Mouse (Mus musculus) spleen, adult 2 months (tissue): ENCODE measurements around the gene Ulk3. TPM values are rescaled to one million over a fixed set of nuclear protein-coding genes. Genes with fewer than 3 reads are reported as not detected.

Source experiments
- DNase-seq, 2 experiments: peaks; one replicate each; pipeline versions ENCODE4 v3.0.0 to v3.0.0-alpha.2; 2012 to 2021; ENCODE audit warnings: low spot score in 2 of 2, low read depth in 1 of 2
- H3K27ac ChIP-seq: fragments of 200-500 bp; 2 replicates; pipeline ENCODE4 v1.5.1; 2012; ENCODE audit warnings: low read length, inconsistent platforms; ENCODE audit not compliant: insufficient read depth
- H3K27me3 ChIP-seq: fragments of 200-500 bp; 2 replicates; pipeline ENCODE4 v1.6.1; 2012; ENCODE audit warnings: mild to moderate bottlenecking, moderate library complexity, low read length, inconsistent platforms; ENCODE audit not compliant: control insufficient read depth, insufficient read depth
- H3K36me3 ChIP-seq: fragments of 200-500 bp; 2 replicates; pipeline ENCODE4 v1.6.1; 2012; ENCODE audit warnings: mild to moderate bottlenecking, low read length, inconsistent platforms; ENCODE audit not compliant: control insufficient read depth, insufficient read depth
- H3K4me1 ChIP-seq: fragments of 200-500 bp; 2 replicates; pipeline ENCODE4 v1.6.1; 2011; ENCODE audit warnings: inconsistent platforms; ENCODE audit not compliant: control insufficient read depth, insufficient read depth, insufficient read length
- H3K4me3 ChIP-seq: fragments of 200-500 bp; 2 replicates; pipeline ENCODE4 v1.5.1; 2011; ENCODE audit warnings: mild to moderate bottlenecking, inconsistent platforms; ENCODE audit not compliant: insufficient read depth, insufficient read length; ENCODE audit errors: extremely low read depth
- CTCF ChIP-seq: fragments of 200-500 bp; IDR thresholded peaks from 2 replicates; pipeline ENCODE4 v1.5.1; 2011; ENCODE audit warnings: mild to moderate bottlenecking, inconsistent platforms; ENCODE audit not compliant: insufficient read depth, insufficient read length, insufficient replicate concordance; ENCODE audit errors: extremely low read depth
- POLR2A ChIP-seq: fragments of 200-500 bp; IDR thresholded peaks from 2 replicates; pipeline ENCODE4 v1.6.1; 2011; ENCODE audit warnings: low read depth, low read length, inconsistent platforms
- WGBS: fragments of 180-500 bp; shearing (Covaris S2); methylation state at CpG from one replicate; pipeline ENCODE4 v1.1.7; 2018; 5-methylcytosine and 5-hydroxymethylcytosine counted together
- polyA plus RNA-seq: library from polyadenylated mRNA; depleted of rRNA; stranded (reverse); fragments of >200 nt; gene quantifications from 2 replicates; pipeline ENCODE4 v1.2.3, GENCODE M21; 2012

Ulk3 gene
- polyA plus RNA-seq, 1 experiment: 44.5 TPM

DNA sequence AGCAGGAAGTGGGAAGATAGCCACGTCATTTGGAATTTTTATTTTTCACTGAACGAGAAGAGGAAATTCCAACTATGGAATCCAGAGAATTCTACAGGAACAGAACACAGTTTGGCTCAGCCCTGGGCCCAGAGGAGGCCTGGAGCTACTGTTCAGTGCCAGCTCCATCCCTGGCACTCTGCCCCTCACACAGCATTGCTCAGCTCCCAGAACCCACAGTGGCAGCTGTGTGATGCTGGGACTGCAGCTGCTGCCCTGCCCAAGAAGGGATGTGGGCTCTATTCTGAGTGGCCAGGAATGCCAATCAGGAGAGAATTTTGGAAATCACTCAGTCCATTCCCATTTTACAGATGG is 12.1 kb downstream of the Ulk3 start:
- H3K27me3 ChIP-seq: peaks cover 3% of the 10 kb centered on the region
- no peak overlapping the region for H3K4me3 ChIP-seq
- H3K36me3 ChIP-seq: no peaks in the 10 kb centered on the region; the same call in 1 of the 2 replicates
- TF ChIP-seq CTCF: no peak
- TF ChIP-seq POLR2A: no peak
- no peaks in the 10 kb centered on the region for H3K4me1 ChIP-seq
- WGBS: 53% methylated on average over 2 of the region's 2 CpGs
- no peak overlapping the region for H3K27ac ChIP-seq
- no peak for DNase-seq

DNA sequence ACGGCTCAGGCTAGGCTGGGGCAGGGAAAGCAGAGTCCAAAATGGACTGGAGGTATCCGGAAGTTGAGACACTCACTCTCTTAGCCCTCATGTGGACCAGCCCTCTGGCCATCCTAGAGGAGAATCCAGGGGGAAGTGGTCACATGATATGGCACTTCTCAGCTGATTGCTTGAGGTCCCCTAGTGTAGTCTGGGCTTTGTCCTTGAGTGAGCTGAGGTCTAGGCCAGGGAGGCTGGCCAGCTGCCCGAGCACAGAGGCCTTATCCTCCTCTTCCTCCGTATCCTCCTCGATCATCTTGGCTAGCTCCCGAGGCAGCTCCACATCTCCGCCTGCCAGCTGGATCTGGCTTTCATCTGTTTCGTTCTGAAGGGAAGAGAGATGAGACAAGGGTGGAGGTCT is 12.8 kb downstream of the Ulk3 start:
- DNase-seq: no peak
- Histone ChIP-seq H3K4me3 (no peak overlapping the region), H3K27ac (no peak overlapping the region), H3K4me1 (peaks cover 3% of the 10 kb centered on the region; the same call in 1 of the 2 replicates), H3K27me3 (peaks cover 3% of the 10 kb centered on the region), H3K36me3 (no peaks in the 10 kb centered on the region)
- WGBS: 75% methylated on average over 8 of the region's 8 CpGs
- TF ChIP-seq CTCF (no peak), POLR2A (no peak)

GRCm38 (mm10) chr9:57604875-57605274 is 15.6 kb downstream of the Ulk3 start:
- Histone ChIP-seq H3K4me3 (no peak overlapping the region), H3K27me3 (peaks cover 3% of the 10 kb centered on the region), H3K27ac (no peak overlapping the region), H3K36me3 (no peaks in the 10 kb centered on the region), H3K4me1 (peaks cover 3% of the 10 kb centered on the region; the same call in 1 of the 2 replicates)
- DNase-seq: no peak
- 79% methylated on average over 4 of the region's 4 CpGs for WGBS
- no peak for TF ChIP-seq CTCF
- no peak for TF ChIP-seq POLR2A

DNA sequence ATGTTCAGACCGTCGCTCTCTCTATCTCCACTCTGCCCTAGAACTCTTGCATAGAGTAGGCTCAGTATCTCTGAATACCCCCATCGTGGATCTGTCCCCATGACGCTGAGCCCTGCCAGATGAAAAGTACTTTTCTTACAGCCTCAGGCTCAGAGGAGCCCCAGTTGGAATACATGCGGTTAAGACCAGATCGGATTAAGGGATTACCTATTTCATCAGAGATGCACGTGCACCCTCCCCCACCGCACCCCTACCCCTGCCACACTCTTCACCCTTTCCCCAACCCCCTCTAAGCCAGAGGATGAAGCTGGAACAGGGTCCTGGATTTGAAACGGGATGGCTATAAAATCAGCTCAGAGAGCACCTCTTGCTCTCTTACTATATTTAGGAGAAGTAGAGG is 16.3 kb downstream of the Ulk3 start:
- Histone ChIP-seq H3K4me3 (no peak overlapping the region), H3K4me1 (peaks cover 3% of the 10 kb centered on the region; the same call in 1 of the 2 replicates), H3K36me3 (no peaks in the 10 kb centered on the region), H3K27me3 (peaks cover 3% of the 10 kb centered on the region), H3K27ac (no peak overlapping the region)
- WGBS: 30% methylated on average over 9 of the region's 9 CpGs
- no peak for TF ChIP-seq POLR2A
- no peak for TF ChIP-seq CTCF
- no peak for DNase-seq

GRCm38 (mm10) chr9:57606139-57606851 is 17.0 kb downstream of the Ulk3 start, which contains the start of gene Cplx3:
TSS of gene Cplx3 (minus strand) at chr9:57606281.
- Histone ChIP-seq H3K27me3 (peaks cover 3% of the 10 kb centered on the region), H3K4me3 (no peak within 1 kb of the TSS), H3K4me1 (peaks cover 3% of the 10 kb centered on the region; the same call in 1 of the 2 replicates), H3K36me3 (no peaks in the 10 kb centered on the region), H3K27ac (no peak within 1 kb of the TSS)
- no peak for DNase-seq
- WGBS: 6% methylated on average over 24 of the region's 24 CpGs
- TF ChIP-seq POLR2A: no peak
- TF ChIP-seq CTCF: no peak

DNA sequence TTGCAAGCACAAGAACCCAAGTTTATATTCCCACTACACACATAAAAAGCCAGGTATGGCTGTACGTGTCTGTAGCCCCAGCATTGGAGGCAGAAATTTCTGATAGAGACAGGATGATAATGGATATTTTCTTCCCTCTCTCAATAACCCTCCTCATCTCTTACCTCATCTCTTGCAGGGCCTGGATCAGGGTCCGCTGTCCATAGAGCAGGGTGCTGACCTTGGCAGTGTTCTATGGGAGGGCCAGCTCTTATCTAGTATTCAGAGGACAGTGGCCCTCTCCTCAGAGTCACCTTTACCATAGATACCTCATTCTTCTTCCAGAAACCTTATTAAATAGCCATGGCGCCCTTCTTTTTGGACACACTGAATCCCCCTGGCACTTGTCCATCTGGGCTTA is 20.6 kb downstream of the Ulk3 start:
- Histone ChIP-seq H3K4me1 (peaks cover 3% of the 10 kb centered on the region; the same call in 1 of the 2 replicates), H3K27ac (no peak overlapping the region), H3K36me3 (no peaks in the 10 kb centered on the region), H3K27me3 (peaks cover 3% of the 10 kb centered on the region), H3K4me3 (no peak overlapping the region)
- 62% methylated on average over 3 of the region's 3 CpGs for WGBS
- no peak for TF ChIP-seq POLR2A
- TF ChIP-seq CTCF: no peak
- DNase-seq: no peak

DNA sequence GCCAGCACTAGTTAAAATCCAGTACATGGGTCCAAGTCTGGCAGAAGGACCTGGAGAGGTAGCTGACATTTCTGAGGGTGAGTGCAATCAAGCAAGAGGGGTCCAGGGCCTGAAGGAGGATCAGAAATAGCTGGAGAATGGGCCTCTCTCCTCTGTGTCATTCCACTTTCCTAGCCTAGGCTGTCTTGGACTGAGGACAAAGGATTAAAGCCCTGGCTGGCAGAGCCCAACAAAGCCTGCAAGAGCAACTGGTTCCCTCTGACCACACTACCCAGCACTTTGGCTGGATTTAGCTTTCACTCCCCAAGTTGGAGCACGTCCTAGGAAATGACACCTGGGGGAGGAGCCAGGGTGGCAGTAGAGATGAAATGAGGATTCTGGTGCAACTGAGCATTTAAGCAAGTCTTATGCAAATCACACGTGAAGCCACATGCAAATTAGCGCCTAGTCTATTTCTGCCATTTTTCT is 21.1 kb downstream of the Ulk3 start:
- H3K4me1 ChIP-seq: peaks cover 3% of the 10 kb centered on the region; the same call in 1 of the 2 replicates

More for the DNA sequence above, 21.1 kb downstream of the Ulk3 start:
- Histone ChIP-seq H3K4me3 (no peak overlapping the region), H3K36me3 (no peaks in the 10 kb centered on the region), H3K27me3 (peaks cover 3% of the 10 kb centered on the region), H3K27ac (no peak overlapping the region)
- WGBS: 53% methylated on average over 3 of the region's 3 CpGs
- TF ChIP-seq POLR2A (no peak), CTCF (no peak)
- DNase-seq: no peak
